Mouse (Mus musculus): ENCODE measurements around the gene Anks1b. TPM values are rescaled to one million over a fixed set of nuclear protein-coding genes. Genes with fewer than 3 reads are reported as not detected.

The Anks1b gene
- polyA plus RNA-seq, 1 experiment from 2014 or later, result 42.0 TPM

- H3K9me3 ChIP-seq, result no peaks in the 10 kb centered on the region
- H3K9ac ChIP-seq, result peak overlapping the region; percentile 18; the same call in 1 of the 2 replicates
- H3K36me3 ChIP-seq, result no peaks in the 10 kb centered on the region
- H3K4me3 ChIP-seq, result no peak overlapping the region
- 13% methylated on average over 10 of the region's 10 CpGs for WGBS
- no peaks in the 10 kb centered on the region for H3K27me3 ChIP-seq
- ATAC-seq (ENCODE audit: low read depth), result peak; percentile 71; the same call in 1 of the 2 replicates
- peak overlapping the region; percentile 81 for H3K27ac ChIP-seq (replicated peaks)
- peak overlapping the region; percentile 16 for H3K4me2 ChIP-seq
- H3K4me1 ChIP-seq (replicated peaks), result peaks cover 24% of the 10 kb centered on the region
Measured at GRCm38 (mm10) chr10:90818246-90818937, 945.1 kb downstream of the Anks1b start.

- no peak overlapping the region for H3K4me3 ChIP-seq
- no peak overlapping the region for H3K9ac ChIP-seq
- no peak overlapping the region for H3K27ac ChIP-seq (replicated peaks)
- ATAC-seq (ENCODE audit: low read depth), result no peak
- 17% methylated on average over 4 of the region's 4 CpGs for WGBS
- no peak overlapping the region for H3K4me2 ChIP-seq
- H3K4me1 ChIP-seq (replicated peaks), result peaks cover 15% of the 10 kb centered on the region
- H3K9me3 ChIP-seq, result no peaks in the 10 kb centered on the region
- no peaks in the 10 kb centered on the region for H3K36me3 ChIP-seq
- peaks cover 21% of the 10 kb centered on the region for H3K27me3 ChIP-seq
Measured at GRCm38 (mm10) chr10:90823438-90823837, 950.1 kb downstream of the Anks1b start.

- ATAC-seq (ENCODE audit: low read depth), result no peak
- Histone ChIP-seq H3K27me3 (peaks cover 27% of the 10 kb centered on the region), H3K9ac (no peak overlapping the region), H3K4me2 (no peak overlapping the region), H3K36me3 (no peaks in the 10 kb centered on the region), H3K4me1 (replicated peaks) (peaks cover 12% of the 10 kb centered on the region; the same call in 1 of the 2 replicates), H3K9me3 (no peaks in the 10 kb centered on the region), H3K4me3 (no peak overlapping the region), H3K27ac (replicated peaks) (no peak overlapping the region)
- 68% methylated on average over 2 of the region's 2 CpGs for WGBS
Measured at GRCm38 (mm10) chr10:90824692-90825091, 951.4 kb downstream of the Anks1b start.

GRCm38 (mm10) chr10:90826939-90827338 is 953.6 kb downstream of the Anks1b start:
- no peaks in the 10 kb centered on the region for H3K36me3 ChIP-seq
- no peak overlapping the region for H3K4me3 ChIP-seq
- 17% methylated on average over 4 of the region's 4 CpGs for WGBS
- H3K9me3 ChIP-seq, result no peaks in the 10 kb centered on the region
- H3K27ac ChIP-seq (replicated peaks), result no peak overlapping the region
- no peak for ATAC-seq (ENCODE audit: low read depth)
- peaks cover 32% of the 10 kb centered on the region for H3K4me1 ChIP-seq (replicated peaks)
- no peak overlapping the region for H3K9ac ChIP-seq
- H3K4me2 ChIP-seq, result no peak overlapping the region
- H3K27me3 ChIP-seq, result peaks cover 41% of the 10 kb centered on the region

GRCm38 (mm10) chr10:90828581-90829393 is 955.5 kb downstream of the Anks1b start:
- peaks cover 53% of the 10 kb centered on the region for H3K27me3 ChIP-seq
- peak overlapping the region; percentile 71 for H3K4me2 ChIP-seq
- H3K9me3 ChIP-seq, result no peaks in the 10 kb centered on the region
- ATAC-seq (ENCODE audit: low read depth), result peak; percentile 87
- under 1% methylated on average over 46 of the region's 73 CpGs for WGBS
- peaks cover 40% of the 10 kb centered on the region for H3K4me1 ChIP-seq (replicated peaks)
- peak overlapping the region; percentile 83 for H3K9ac ChIP-seq
- peak overlapping the region; percentile 96 for H3K27ac ChIP-seq (replicated peaks)
- peak overlapping the region; percentile 66 for H3K4me3 ChIP-seq
- no peaks in the 10 kb centered on the region for H3K36me3 ChIP-seq

- WGBS, result under 1% methylated on average over 40 of the region's 76 CpGs
- peak overlapping the region; percentile 66 for H3K4me3 ChIP-seq
- peaks cover 40% of the 10 kb centered on the region for H3K4me1 ChIP-seq (replicated peaks)
- no peaks in the 10 kb centered on the region for H3K36me3 ChIP-seq
- H3K27me3 ChIP-seq, result peaks cover 53% of the 10 kb centered on the region
- no peaks in the 10 kb centered on the region for H3K9me3 ChIP-seq
- ATAC-seq (ENCODE audit: low read depth), result peak; percentile 92
- peak overlapping the region; percentile 71 for H3K4me2 ChIP-seq
- H3K27ac ChIP-seq (replicated peaks), result peak overlapping the region; percentile 96
- peak overlapping the region; percentile 83 for H3K9ac ChIP-seq
Measured at GRCm38 (mm10) chr10:90829394-90830267, 956.3 kb downstream of the Anks1b start.

- peak overlapping the region; percentile 71 for H3K4me2 ChIP-seq
- H3K27ac ChIP-seq (replicated peaks), result peak overlapping the region; percentile 67
- peak overlapping the region; percentile 66 for H3K4me3 ChIP-seq
- H3K36me3 ChIP-seq, result no peaks in the 10 kb centered on the region
- no peak for ATAC-seq (ENCODE audit: low read depth)
- H3K27me3 ChIP-seq, result peaks cover 53% of the 10 kb centered on the region
- WGBS, result under 1% methylated on average over 11 of the region's 11 CpGs
- no peaks in the 10 kb centered on the region for H3K9me3 ChIP-seq
- peaks cover 40% of the 10 kb centered on the region for H3K4me1 ChIP-seq (replicated peaks)
- peak overlapping the region; percentile 83 for H3K9ac ChIP-seq
Measured at GRCm38 (mm10) chr10:90830268-90830585, 956.9 kb downstream of the Anks1b start.

GRCm38 (mm10) chr10:90830591-90831287 is 957.4 kb downstream of the Anks1b start:
- H3K9me3 ChIP-seq, result no peaks in the 10 kb centered on the region
- peaks cover 40% of the 10 kb centered on the region for H3K4me1 ChIP-seq (replicated peaks)
- H3K36me3 ChIP-seq, result no peaks in the 10 kb centered on the region
- peaks cover 53% of the 10 kb centered on the region for H3K27me3 ChIP-seq
- H3K9ac ChIP-seq, result peak overlapping the region; percentile 83
- peak overlapping the region; percentile 67 for H3K27ac ChIP-seq (replicated peaks)
- H3K4me2 ChIP-seq, result peak overlapping the region; percentile 71
- H3K4me3 ChIP-seq, result peak overlapping the region; percentile 66
- WGBS, result 2% methylated on average over 21 of the region's 21 CpGs
- no peak for ATAC-seq (ENCODE audit: low read depth)

- 7% methylated on average over 2 of the region's 2 CpGs for WGBS
- Histone ChIP-seq H3K4me1 (replicated peaks) (peaks cover 40% of the 10 kb centered on the region), H3K36me3 (no peaks in the 10 kb centered on the region), H3K27me3 (peaks cover 52% of the 10 kb centered on the region), H3K9ac (peak overlapping the region; percentile 83), H3K27ac (replicated peaks) (peak overlapping the region; percentile 67), H3K9me3 (no peaks in the 10 kb centered on the region), H3K4me3 (peak overlapping the region; percentile 66), H3K4me2 (peak overlapping the region; percentile 71)
- ATAC-seq (ENCODE audit: low read depth), result no peak
Measured at GRCm38 (mm10) chr10:90831288-90831626, 957.9 kb downstream of the Anks1b start.

GRCm38 (mm10) chr10:90834306-90834705 is 961.0 kb downstream of the Anks1b start:
- no peak for ATAC-seq (ENCODE audit: low read depth)
- peaks cover 26% of the 10 kb centered on the region for H3K27me3 ChIP-seq
- WGBS, result 38% methylated on average over 5 of the region's 5 CpGs
- H3K4me2 ChIP-seq, result no peak overlapping the region
- no peak overlapping the region for H3K27ac ChIP-seq (replicated peaks)
- peaks cover 28% of the 10 kb centered on the region for H3K4me1 ChIP-seq (replicated peaks)
- no peak overlapping the region for H3K9ac ChIP-seq
- H3K4me3 ChIP-seq, result no peak overlapping the region
- H3K9me3 ChIP-seq, result no peaks in the 10 kb centered on the region
- H3K36me3 ChIP-seq, result no peaks in the 10 kb centered on the region

- Histone ChIP-seq H3K4me3 (no peak overlapping the region), H3K27me3 (peaks cover 26% of the 10 kb centered on the region), H3K9ac (no peak overlapping the region), H3K36me3 (no peaks in the 10 kb centered on the region), H3K9me3 (no peaks in the 10 kb centered on the region), H3K4me1 (replicated peaks) (peaks cover 25% of the 10 kb centered on the region), H3K27ac (replicated peaks) (no peak overlapping the region), H3K4me2 (no peak overlapping the region)
- ATAC-seq (ENCODE audit: low read depth), result no peak
Measured at GRCm38 (mm10) chr10:90835195-90835594, 961.9 kb downstream of the Anks1b start.

Measured in neural tube, embryonic 13.5 days (tissue).